Mouse (Mus musculus) urinary bladder, adult 18-20 months (tissue): ENCODE data around the gene Adrm1.

Source experiments
- DNase-seq, 2 experiments: peaks; one replicate each; pipeline ENCODE4 v3.0.0; 2022; ENCODE audit warnings: low spot score in 2 of 2, mixed read lengths in 2 of 2

Gene Adrm1

DNA sequence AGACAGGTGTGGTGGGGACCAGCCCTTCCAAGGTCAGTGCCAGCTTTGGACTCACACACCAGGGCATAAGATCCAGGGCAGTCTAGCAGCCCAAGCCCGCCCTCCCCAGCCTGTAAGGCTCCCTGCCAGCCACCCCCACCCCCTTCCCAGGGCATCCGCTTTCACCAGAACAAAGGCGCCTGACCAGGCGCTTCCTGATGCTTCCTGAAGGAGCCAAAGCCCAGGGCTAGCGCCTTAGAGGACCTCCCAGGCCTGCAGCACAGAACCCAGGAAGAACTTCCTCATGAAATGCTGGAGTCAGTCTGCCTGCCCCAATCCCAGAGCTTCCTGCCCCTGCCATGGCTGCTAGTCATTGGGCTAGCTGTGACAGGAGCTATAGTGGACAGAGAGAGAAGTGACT, 47.4 kb downstream of the Adrm1 start:
- no peak for DNase-seq

DNA sequence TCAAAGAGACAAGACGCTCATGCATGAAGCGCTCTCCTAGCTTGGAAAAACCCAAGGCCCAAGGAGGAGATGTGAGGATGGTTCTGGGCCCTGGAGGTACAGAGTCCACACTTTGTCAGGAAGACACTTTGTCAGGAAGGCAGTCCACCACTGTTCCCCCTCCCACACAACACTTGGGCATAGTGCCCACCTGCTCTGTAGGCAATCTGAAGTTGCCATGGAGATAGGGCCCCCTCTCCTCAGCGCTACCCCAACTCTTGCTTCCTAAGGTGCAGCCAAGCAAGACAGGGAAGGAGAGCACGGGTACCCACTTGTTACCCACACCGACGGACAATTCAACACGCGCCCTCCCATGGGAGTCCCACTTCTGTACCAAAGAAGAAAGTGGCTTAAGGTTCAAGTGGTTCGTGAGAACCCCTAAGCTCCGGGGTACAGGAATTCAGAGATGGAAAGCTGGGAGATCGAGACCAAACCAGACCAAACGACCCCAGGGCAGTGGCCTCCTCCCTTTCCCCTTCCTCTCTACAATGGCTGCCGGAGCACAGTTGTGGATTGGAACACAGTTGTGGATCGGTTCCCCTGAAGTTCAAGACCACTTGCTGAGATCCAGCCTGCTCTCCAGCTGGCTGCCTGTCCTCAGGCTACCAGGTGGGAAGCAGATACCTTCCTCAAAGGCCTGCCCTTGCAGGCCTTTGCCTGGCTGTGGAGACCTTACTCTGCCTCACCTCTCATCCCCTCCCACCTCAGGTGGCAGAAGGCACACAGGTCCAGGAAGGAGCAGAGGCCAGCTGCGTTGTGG, 48.1 kb downstream of the Adrm1 start:
- DNase-seq: no peak

GRCm38 (mm10) chr2:180220165-180220564, 48.9 kb downstream of the Adrm1 start:
- no peak for DNase-seq

GRCm38 (mm10) chr2:180221051-180221450, 49.8 kb downstream of the Adrm1 start:
- no peak for DNase-seq

DNA sequence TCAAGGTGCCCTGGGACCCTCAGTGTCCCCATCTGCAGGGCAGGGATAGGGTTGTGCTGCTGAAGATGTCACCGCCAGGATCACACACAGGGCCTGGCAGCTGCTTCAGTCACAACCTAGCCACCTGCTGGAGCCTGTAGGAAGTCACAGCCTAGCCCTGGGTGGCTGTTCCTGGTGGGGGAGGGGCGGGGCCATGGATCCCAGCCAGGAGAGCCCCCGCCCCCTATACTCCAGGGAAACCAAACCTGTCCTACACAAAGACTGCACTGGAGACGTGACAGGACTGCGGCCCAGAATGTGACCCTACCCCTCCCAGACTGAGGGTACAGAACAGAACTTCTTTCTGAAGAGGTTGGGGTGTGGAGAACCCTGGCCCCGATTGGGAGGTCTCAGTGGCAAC, 51.0 kb downstream of the Adrm1 start:
- DNase-seq: no peak

DNA sequence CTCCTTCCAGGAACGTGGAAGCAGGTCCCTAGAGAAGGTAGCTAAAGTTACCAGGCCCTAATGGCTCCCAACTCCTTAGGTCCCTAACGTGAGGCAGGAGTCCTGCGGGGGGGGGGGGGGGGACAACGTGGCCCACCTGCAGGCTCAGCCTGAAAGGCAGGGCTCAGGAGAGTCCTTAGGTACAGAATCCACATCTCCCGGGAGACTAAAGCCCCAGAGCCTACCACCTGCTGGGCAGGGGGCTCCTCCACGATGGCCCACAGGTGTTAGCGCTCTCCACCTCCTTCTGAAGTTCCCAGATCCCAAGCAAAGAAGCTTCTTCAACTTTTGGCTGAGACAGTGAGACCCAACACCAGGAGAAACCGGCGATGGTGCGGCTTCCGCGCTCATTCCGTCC, 53.4 kb downstream of the Adrm1 start:
- DNase-seq: no peak

GRCm38 (mm10) chr2:180225044-180225761, 53.9 kb downstream of the Adrm1 start:
- no peak for DNase-seq
